Mouse (Mus musculus) lung, embryonic 14.5 days (tissue): ENCODE results near the gene Vdac2. TPM values are rescaled to one million over a fixed set of nuclear protein-coding genes. Genes with fewer than 3 reads are reported as not detected.

Experiments
- ATAC-seq: fragments of 200-750 bp; cut with Nextera tagmentation; 2 replicates; pipeline ENCODE4 v1.8.0; 2017; ENCODE audit warnings: mild to moderate bottlenecking, moderate TSS enrichment, moderate library complexity; ENCODE audit not compliant: insufficient read depth
- DNase-seq: peaks from one replicate; pipeline ENCODE4 v3.0.0-alpha.2; 2015
- H3K27ac ChIP-seq: fragments of 300-500 bp; sonication (generic); 2 replicates; pipeline ENCODE4 v1.5.1; 2014; ENCODE audit warnings: low read depth, mild to moderate bottlenecking, moderate library complexity
- H3K27me3 ChIP-seq: fragments of 300-500 bp; sonication (generic); 2 replicates; pipeline ENCODE4 v1.6.1; 2014; ENCODE audit warnings: low read length, control low read depth; ENCODE audit not compliant: insufficient read depth
- H3K36me3 ChIP-seq: fragments of 300-500 bp; sonication (generic); 2 replicates; pipeline ENCODE4 v1.6.1; 2014; ENCODE audit warnings: control low read depth; ENCODE audit not compliant: insufficient read depth
- H3K4me1 ChIP-seq: fragments of 300-500 bp; sonication (generic); 2 replicates; pipeline ENCODE4 v1.6.1; 2014; ENCODE audit warnings: antibody characterized with exemption, control low read depth; ENCODE audit not compliant: insufficient read depth
- H3K4me2 ChIP-seq: fragments of 300-500 bp; sonication (generic); 2 replicates; pipeline ENCODE4 v1.6.1; 2014; ENCODE audit warnings: mild to moderate bottlenecking
- H3K4me3 ChIP-seq: fragments of 300-500 bp; sonication (generic); 2 replicates; pipeline ENCODE4 v1.5.1; 2014; ENCODE audit warnings: low read depth, low read length
- H3K9ac ChIP-seq: fragments of 300-500 bp; sonication (generic); 2 replicates; pipeline ENCODE4 v1.6.1; 2014
- H3K9me3 ChIP-seq: fragments of 300-500 bp; sonication (generic); 2 replicates; pipeline ENCODE4 v1.6.1; 2016; ENCODE audit warnings: low read depth, low read length, control low read depth
- CTCF ChIP-seq: IDR thresholded peaks from 2 replicates; pipeline ENCODE4 v1.5.1; 2016; ENCODE audit warnings: antibody characterized with exemption, low read depth
- WGBS: fragments of 180-500 bp; shearing (Covaris S2); extraction: QIAGEN DNeasy Blood & Tissue Kit; methylation state at CpG from one replicate; pipeline ENCODE4 v1.1.7; 2014; 5-methylcytosine and 5-hydroxymethylcytosine counted together
- polyA plus RNA-seq: library from polyadenylated mRNA; unstranded; fragments of >200 nt; fragmentation: Nextera tagmentation; extraction: Ambion mirVana; gene quantifications from 2 replicates; pipeline ENCODE4 v1.2.1, GENCODE M21; 2014

Vdac2 gene
- polyA plus RNA-seq, 1 experiment from 2014 or later: 274 TPM

DNA sequence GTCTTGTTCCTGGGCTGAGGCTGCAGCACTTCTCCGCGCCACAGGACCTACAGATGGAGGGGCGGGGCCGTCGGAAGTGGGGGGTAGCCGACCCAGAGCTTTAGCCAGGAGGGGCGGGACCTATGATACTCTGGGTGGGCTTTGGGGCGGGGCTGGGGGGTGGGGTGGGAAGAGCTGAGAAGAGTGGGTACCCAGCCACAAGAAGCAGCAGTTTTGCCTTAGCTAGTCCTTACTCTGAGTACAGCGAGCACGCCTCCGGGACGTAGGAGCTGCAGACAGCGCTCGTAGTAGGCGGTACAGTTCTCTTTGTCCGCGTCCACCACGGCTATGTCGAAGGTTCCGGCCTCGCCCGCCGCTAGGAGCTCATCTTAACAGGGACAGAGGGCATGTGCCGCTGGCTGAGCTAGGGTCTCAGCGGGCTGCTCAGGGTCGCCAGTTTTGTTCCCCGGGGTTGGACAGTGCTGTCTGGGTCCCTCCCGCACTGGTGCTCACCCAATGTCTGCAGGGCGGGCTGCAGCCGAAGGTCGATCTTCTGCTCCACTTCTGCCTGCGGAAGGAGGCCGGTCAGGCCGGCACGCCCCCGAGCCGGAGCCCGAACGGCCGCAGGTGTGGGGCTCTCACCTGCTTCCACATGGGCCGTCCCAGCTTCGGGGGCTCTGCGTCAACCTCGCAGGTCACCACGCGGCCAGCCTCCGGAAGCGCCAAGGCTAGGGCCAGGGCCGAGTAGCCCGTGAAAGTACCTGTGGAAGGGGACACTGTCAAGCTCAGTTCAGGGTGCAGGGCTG, 22.5 kb downstream of the Vdac2 start:
- H3K27ac ChIP-seq: peak overlapping the region; percentile 79
- under 1% methylated on average over 50 of the region's 50 CpGs for WGBS
- H3K27me3 ChIP-seq: no peaks in the 10 kb centered on the region
- peak overlapping the region; percentile 63 for H3K9ac ChIP-seq
- H3K4me1 ChIP-seq: peaks cover 14% of the 10 kb centered on the region
- H3K36me3 ChIP-seq: peaks cover 45% of the 10 kb centered on the region
- peak overlapping the region; percentile 100 for H3K4me2 ChIP-seq
- 0 out of 2 replicates have a peak, but pooled peaks have one; percentile 16 for TF ChIP-seq CTCF
- DNase-seq (peak; percentile 88), ATAC-seq (peak; percentile 71)
- no peaks in the 10 kb centered on the region for H3K9me3 ChIP-seq
- H3K4me3 ChIP-seq: peak overlapping the region; percentile 69

DNA sequence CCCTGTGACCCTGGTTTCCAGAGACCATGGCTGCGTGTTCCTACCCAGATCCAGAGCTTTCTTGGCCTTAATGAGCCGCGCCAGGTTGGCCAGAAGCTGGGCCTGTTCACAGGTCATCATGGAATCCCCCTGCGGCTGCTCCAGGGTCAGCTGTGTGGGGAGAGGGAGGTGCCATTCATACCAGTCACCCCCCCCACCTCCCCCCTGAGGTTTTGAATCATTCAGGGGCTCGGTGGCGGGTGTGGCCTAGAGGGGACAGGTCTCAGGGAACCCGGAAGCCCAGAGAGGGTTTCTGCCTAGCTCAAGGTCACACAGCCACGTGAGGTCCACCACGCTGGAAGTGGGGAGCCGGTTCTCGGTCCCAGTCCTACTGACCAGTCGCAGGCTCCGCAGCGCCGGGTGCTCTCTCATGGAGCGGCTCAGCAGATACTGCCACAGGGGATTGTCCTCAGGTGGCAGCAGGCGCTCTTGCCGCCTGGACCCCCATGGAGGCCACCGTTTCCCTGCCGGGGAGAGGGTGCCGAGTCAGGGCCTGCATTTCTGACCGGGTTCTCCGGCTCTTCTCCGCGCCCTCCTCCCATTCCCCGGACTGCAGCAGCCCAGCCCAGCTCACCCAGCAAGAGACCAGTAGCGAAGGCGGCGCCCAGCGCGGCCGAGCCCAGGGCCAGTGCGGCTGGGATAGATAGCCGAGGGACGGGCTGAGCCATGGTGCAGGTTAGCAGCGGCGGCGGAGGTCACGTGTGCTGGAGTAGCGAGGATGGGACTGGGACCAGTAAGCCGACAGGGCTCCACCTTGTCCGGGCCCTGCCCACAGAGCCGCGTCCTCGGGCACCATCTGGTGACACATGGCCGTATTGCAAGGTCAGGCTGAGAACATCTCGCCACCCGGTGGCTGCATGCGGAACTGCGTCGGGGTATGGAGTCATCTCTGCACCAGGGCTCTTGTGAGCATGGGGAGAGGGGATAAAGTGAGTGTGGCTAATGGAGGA, 23.4 kb downstream of the Vdac2 start, which contains the start of gene Comtd1:
Gene Comtd1, minus strand, starts transcription at position 812 of the 989 bp plus-strand sequence.
- Histone ChIP-seq H3K9me3 (no peaks in the 10 kb centered on the region), H3K36me3 (peaks cover 36% of the 10 kb centered on the region), H3K4me3 (peak within 1 kb of the TSS; percentile 69), H3K9ac (peak within 1 kb of the TSS; percentile 63), H3K27ac (peak within 1 kb of the TSS; percentile 79), H3K4me2 (peak within 1 kb of the TSS; percentile 100), H3K27me3 (no peaks in the 10 kb centered on the region), H3K4me1 (peaks cover 14% of the 10 kb centered on the region)
- DNase-seq (peak; percentile 97), ATAC-seq (peak; percentile 88)
- WGBS: under 1% methylated on average over 49 of the region's 51 CpGs
- peak; percentile 100 for TF ChIP-seq CTCF

GRCm38 (mm10) chr14:21849524-21850418, 24.7 kb downstream of the Vdac2 start:
- Histone ChIP-seq H3K4me1 (peaks cover 24% of the 10 kb centered on the region), H3K9me3 (no peaks in the 10 kb centered on the region), H3K4me3 (no peak overlapping the region), H3K27ac (0 out of 2 replicates have a peak overlapping the region, but pooled peaks have one; percentile 28), H3K36me3 (peaks cover 23% of the 10 kb centered on the region), H3K9ac (no peak overlapping the region), H3K4me2 (peak overlapping the region; percentile 15; the same call in 1 of the 2 replicates), H3K27me3 (no peaks in the 10 kb centered on the region)
- DNase-seq (peak; percentile 18), ATAC-seq (no peak)
- no peak for TF ChIP-seq CTCF
- 72% methylated on average over 13 of the region's 13 CpGs for WGBS

DNA sequence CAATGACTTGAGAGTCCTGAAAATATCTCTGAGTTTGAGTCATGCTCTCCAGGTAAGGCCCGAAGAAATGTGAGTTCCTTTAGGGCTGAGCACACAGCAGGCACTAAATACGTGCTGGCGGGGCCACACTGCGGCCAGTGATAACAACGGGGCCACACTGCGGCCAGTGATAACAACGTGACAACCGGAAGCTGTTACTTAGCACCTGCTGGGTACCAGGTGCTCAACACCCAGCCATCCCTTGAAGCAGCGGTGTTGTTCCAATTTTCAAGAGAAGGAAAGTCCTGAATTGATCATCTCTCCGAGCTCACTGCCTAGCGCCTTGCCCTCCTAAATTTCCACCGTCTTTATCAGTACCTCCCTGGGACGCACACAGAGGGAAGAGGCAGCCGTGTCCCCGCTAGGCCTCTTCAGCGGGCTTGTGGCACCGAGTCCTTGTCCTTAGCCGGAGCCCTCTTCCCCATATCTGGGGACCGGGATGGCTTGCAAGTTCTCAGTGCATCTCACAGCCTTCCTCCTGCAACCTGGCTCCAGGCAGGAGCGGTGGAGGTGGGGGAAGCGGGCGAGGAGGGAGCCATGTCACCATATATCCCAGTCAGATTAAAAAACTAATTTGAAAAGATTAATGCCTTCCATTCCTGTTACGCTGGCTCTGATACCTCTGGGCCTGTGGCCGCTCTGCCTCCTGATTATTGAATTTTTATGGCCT, 25.5 kb downstream of the Vdac2 start:
- 56% methylated on average over 24 of the region's 24 CpGs for WGBS
- TF ChIP-seq CTCF: no peak
- no peak for DNase-seq
- Histone ChIP-seq H3K4me1 (peaks cover 24% of the 10 kb centered on the region), H3K27me3 (no peaks in the 10 kb centered on the region), H3K9ac (no peak overlapping the region), H3K27ac (no peak overlapping the region), H3K9me3 (no peaks in the 10 kb centered on the region), H3K4me2 (peak overlapping the region; percentile 23; the same call in 1 of the 2 replicates), H3K4me3 (no peak overlapping the region), H3K36me3 (peaks cover 15% of the 10 kb centered on the region)
- no peak for ATAC-seq

GRCm38 (mm10) chr14:21851996-21852791, 27.2 kb downstream of the Vdac2 start:
- no peaks in the 10 kb centered on the region for H3K27me3 ChIP-seq
- H3K36me3 ChIP-seq: no peaks in the 10 kb centered on the region
- no peak overlapping the region for H3K9ac ChIP-seq
- 0 out of 2 replicates have a peak overlapping the region, but pooled peaks have one; percentile 24 for H3K27ac ChIP-seq
- no peak for DNase-seq
- H3K4me2 ChIP-seq: no peak overlapping the region
- peaks cover 24% of the 10 kb centered on the region for H3K4me1 ChIP-seq
- H3K4me3 ChIP-seq: no peak overlapping the region
- TF ChIP-seq CTCF: no peak
- ATAC-seq: no peak
- 71% methylated on average over 16 of the region's 16 CpGs for WGBS
- H3K9me3 ChIP-seq: no peaks in the 10 kb centered on the region
